Mouse (Mus musculus): ENCODE results near the gene Pcgf1.

- TF ChIP-seq CTCF (IDR thresholded peaks at IDR 0.05; ENCODE audit: low read depth) = no peak
- no peak for TF ChIP-seq EP300 (IDR thresholded peaks at IDR 0.05; ENCODE audit: low read depth)
These were observed 8.7 kb downstream of the Pcgf1 start, which contains the start of gene Lbx2 for GRCm38 (mm10) chr6:83086121-83087035.

Data from liver, embryonic 14.5 days (tissue).